Mouse (Mus musculus): ENCODE data around the gene Dmrt2. TPM values are rescaled to one million over a fixed set of nuclear protein-coding genes. Genes with fewer than 3 reads are reported as not detected.

The Dmrt2 gene
- not detected in 2 replicates for polyA plus RNA-seq (2011; ENCODE audit: insufficient read depth, insufficient read length, low replicate concordance, missing spikeins)

DNA sequence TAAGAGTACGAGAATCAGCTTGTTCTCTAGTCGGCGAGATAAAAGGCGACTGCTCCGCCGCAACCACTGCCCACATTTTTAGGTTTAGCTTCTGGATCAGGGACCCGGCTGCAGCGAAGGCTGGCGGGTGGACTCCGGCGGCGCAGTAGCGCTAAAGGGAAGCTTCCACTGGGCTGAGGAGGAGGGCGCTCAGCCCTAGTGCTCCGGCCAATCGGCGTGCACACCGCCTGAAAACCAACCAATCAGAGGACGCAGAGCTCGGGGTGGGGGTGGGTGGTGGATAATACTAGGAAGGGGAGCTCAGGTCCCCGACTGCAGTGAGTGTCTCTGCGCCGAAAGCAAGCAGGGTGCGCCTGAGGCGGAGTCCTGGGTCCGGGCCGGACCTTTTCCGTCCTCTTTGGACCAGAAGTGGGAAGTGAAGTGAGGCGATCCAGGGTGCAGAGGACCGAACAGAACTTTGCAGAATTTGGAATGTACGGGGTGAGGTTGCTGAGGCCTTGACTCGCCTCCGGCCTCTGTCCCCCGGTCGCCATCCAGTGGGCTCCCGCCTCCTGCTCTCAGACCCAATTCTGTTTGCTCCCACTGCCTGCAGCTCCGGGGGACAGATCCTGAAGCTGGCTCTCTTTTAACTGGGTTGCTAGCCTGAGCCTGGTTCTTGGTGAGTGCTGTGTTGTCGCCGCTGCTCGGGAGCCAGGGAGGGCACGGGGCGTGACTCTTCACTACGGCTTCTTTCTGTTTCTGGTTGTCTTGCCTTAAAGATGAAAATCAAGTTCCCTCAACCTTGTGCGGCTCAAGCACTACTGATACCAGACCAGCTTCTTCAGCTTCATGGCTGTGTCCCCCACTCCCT lies at the start of gene Dmrt2:
TSS of gene Dmrt2 (plus strand) at position 311 of the 850 bp plus-strand sequence.
- TF ChIP-seq CTCF (IDR thresholded peaks at IDR 0.05; ENCODE audit: control insufficient read depth, insufficient read depth, low read length) (no peak), POLR2A (IDR thresholded peaks at IDR 0.05; ENCODE audit: borderline replicate concordance, control insufficient read depth, low read depth, low read length) (no peak)
- Histone ChIP-seq H3K4me1 (ENCODE audit: control insufficient read depth, insufficient read depth, low read length) (no peaks in the 10 kb centered on the region; the same call in 1 of the 2 replicates), H3K4me3 (replicated peaks; ENCODE audit: control insufficient read depth, low read depth, low read length) (no peak within 1 kb of the TSS), H3K27ac (ENCODE audit: control insufficient read depth, insufficient read depth, low read depth, low read length, poor library complexity) (no peak within 1 kb of the TSS)
- 1% methylated on average over 44 of the region's 44 CpGs for WGBS

DNA sequence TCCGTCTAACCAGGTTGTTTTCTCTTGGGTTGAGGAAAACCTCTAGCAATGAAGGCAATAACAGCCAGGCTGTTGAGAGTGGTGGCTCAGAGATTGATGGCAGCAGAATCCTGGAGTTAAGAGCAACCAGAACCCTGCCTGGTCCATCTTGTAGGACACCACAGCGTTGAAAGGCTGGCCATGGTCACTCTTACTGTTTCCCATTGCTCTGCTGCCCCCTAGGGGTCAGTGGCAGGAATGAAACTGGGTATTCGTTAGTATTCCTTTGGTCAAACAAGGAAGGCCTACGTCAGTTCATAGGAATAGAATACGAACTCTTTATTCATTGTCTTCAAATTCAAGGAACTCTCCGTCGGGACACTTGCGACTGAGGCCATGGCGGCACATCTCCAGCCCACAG lies 43.7 kb upstream of the Dmrt2 start:
- no peak overlapping the region for H3K4me3 ChIP-seq (replicated peaks; ENCODE audit: control insufficient read depth, low read depth, low read length)
- TF ChIP-seq POLR2A (IDR thresholded peaks at IDR 0.05; ENCODE audit: borderline replicate concordance, control insufficient read depth, low read depth, low read length) (no peak), CTCF (IDR thresholded peaks at IDR 0.05; ENCODE audit: control insufficient read depth, insufficient read depth, low read length) (peak; percentile 79)
- no peaks in the 10 kb centered on the region for H3K4me1 ChIP-seq (ENCODE audit: control insufficient read depth, insufficient read depth, low read length)
- no peak overlapping the region for H3K27ac ChIP-seq (ENCODE audit: control insufficient read depth, insufficient read depth, low read depth, low read length, poor library complexity)
- 13% methylated on average over 9 of the region's 9 CpGs for WGBS

DNA sequence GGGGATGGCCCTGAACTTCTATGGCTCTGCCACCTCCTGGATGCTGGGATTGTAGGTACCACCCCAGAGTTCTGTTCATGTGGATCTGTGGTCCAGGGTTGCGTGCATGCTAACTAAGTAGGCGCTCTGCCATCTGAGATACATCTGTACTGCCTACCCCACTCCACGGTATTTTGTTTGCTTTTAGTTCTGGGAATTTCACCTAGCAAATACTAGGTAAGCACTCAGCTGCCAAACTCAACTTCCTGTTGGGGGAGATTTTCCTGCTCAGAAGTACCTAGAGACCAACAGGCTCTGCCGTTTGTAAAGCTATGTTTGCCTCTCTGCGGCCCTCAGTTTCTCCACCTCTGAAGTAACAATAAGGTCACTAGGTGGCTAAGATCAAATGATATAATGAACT lies 37.1 kb upstream of the Dmrt2 start:
- Histone ChIP-seq H3K27ac (ENCODE audit: control insufficient read depth, insufficient read depth, low read depth, low read length, poor library complexity) (no peak overlapping the region), H3K4me3 (replicated peaks; ENCODE audit: control insufficient read depth, low read depth, low read length) (no peak overlapping the region), H3K4me1 (ENCODE audit: control insufficient read depth, insufficient read depth, low read length) (no peaks in the 10 kb centered on the region)
- TF ChIP-seq POLR2A (IDR thresholded peaks at IDR 0.05; ENCODE audit: borderline replicate concordance, control insufficient read depth, low read depth, low read length) (no peak), CTCF (IDR thresholded peaks at IDR 0.05; ENCODE audit: control insufficient read depth, insufficient read depth, low read length) (no peak)
- WGBS: 63% methylated on average over 5 of the region's 5 CpGs

DNA sequence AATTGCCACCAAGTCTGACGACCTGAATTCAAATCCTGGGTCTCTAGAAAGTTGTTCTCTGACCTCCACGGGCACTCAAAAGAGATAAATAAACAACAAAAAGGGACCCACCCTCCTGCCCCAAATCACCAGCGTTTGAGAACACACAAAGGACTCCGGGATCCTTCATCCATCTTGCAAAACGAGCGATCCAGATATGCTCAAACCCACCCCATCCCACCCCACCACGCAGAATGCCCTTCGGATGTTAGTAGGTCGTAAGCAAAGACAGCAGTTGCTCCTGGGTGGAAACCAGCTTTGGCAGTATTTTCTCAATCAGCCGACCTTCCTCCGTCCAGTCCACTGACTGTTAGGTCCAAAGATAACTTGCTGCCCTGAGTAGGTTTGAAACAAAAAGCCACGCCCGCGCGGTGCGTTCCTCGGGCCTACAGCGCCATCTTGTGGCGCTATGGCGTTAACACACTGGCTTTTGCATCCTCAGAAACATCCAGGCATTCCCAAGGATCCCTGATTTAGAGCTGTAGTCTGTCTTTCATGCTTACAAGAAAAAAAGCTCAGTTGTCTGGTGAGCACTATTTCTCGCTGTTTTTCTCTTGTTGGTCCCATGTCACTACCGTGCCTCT lies 36.5 kb upstream of the Dmrt2 start:
- no peak overlapping the region for H3K27ac ChIP-seq (ENCODE audit: control insufficient read depth, insufficient read depth, low read depth, low read length, poor library complexity)
- 16% methylated on average over 22 of the region's 22 CpGs for WGBS
- H3K4me3 ChIP-seq (replicated peaks; ENCODE audit: control insufficient read depth, low read depth, low read length): no peak overlapping the region
- H3K4me1 ChIP-seq (ENCODE audit: control insufficient read depth, insufficient read depth, low read length): no peaks in the 10 kb centered on the region
- TF ChIP-seq POLR2A (IDR thresholded peaks at IDR 0.05; ENCODE audit: borderline replicate concordance, control insufficient read depth, low read depth, low read length) (no peak), CTCF (IDR thresholded peaks at IDR 0.05; ENCODE audit: control insufficient read depth, insufficient read depth, low read length) (peak; percentile 79)

DNA sequence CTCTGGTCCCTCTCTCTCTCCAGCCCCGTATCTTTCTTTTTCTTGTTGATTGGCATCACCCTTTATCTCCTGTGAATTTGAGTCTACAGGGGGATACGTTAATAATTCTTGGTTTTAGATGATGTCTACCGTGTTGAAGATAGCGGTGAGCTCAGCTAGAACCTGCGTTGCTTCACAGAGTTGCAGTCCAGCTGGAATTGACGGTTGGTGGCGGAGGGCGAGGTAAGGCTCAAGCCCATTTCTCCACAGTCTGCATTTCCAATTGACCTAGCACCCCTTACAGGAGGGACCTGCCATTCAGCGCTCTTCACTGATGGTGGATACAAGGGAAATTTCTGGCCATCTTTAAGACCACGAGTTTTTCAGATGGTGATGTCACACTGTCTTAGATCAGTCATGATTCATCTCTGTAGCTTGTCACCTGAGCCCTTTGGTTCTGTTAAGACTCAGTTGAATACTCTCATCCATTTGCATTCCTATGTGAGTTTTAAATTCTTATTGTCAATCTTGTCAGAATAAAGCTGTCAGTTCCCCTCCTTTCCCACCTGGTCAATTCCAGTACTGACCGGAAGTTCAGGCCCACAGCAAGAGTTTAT lies 33.3 kb upstream of the Dmrt2 start:
- TF ChIP-seq CTCF (IDR thresholded peaks at IDR 0.05; ENCODE audit: control insufficient read depth, insufficient read depth, low read length) (no peak), POLR2A (IDR thresholded peaks at IDR 0.05; ENCODE audit: borderline replicate concordance, control insufficient read depth, low read depth, low read length) (no peak)

DNA sequence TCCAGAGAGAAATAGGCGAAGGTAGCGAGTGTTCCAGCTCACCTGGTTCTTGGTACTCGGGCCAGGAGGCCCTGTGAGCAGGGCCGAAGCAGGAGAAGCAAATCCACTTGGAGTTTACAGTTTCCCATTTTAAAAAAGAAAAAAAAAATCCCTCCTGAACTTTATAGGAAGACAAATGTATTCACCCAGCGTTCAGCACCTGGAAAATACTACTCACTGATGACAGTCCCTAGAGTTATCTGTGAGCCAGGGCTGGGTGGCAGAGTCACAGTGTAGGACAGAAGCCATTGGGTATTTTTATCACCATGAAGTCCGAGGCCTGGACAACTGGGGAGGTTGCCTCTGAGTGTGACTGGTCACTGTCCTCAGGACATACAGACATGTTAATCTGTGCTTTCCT lies 30.4 kb upstream of the Dmrt2 start:
- WGBS: 73% methylated on average over 6 of the region's 6 CpGs
- Histone ChIP-seq H3K4me1 (ENCODE audit: control insufficient read depth, insufficient read depth, low read length) (no peaks in the 10 kb centered on the region), H3K27ac (ENCODE audit: control insufficient read depth, insufficient read depth, low read depth, low read length, poor library complexity) (no peak overlapping the region), H3K4me3 (replicated peaks; ENCODE audit: control insufficient read depth, low read depth, low read length) (no peak overlapping the region)
- TF ChIP-seq POLR2A (IDR thresholded peaks at IDR 0.05; ENCODE audit: borderline replicate concordance, control insufficient read depth, low read depth, low read length) (no peak), CTCF (IDR thresholded peaks at IDR 0.05; ENCODE audit: control insufficient read depth, insufficient read depth, low read length) (no peak)

More for the DNA sequence above, 33.3 kb upstream of the Dmrt2 start:
- 72% methylated on average over 11 of the region's 11 CpGs for WGBS
- Histone ChIP-seq H3K4me1 (ENCODE audit: control insufficient read depth, insufficient read depth, low read length) (no peaks in the 10 kb centered on the region), H3K4me3 (replicated peaks; ENCODE audit: control insufficient read depth, low read depth, low read length) (no peak overlapping the region), H3K27ac (ENCODE audit: control insufficient read depth, insufficient read depth, low read depth, low read length, poor library complexity) (no peak overlapping the region)

DNA sequence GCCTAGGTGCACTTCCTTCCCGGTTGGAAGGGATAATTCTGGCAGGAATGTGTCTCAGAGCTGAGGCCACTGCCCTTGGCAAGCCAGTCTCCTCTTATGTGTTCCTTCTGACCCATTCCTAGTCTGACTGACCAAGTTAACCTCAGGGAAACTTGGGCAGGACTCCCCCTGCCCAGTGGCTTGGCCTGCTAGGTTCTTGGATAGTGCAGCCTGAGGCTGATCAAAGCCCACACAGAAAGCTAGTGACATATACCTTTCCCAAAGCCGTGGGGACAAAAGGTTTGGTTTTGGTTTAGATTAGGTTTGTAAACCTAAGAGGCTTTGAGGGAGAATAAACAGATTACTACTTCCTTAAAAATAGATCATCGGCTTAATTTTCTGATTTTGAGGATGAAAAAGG lies 25.1 kb upstream of the Dmrt2 start:
- Histone ChIP-seq H3K27ac (ENCODE audit: control insufficient read depth, insufficient read depth, low read depth, low read length, poor library complexity) (no peak overlapping the region), H3K4me1 (ENCODE audit: control insufficient read depth, insufficient read depth, low read length) (no peaks in the 10 kb centered on the region), H3K4me3 (replicated peaks; ENCODE audit: control insufficient read depth, low read depth, low read length) (no peak overlapping the region)
- WGBS: 63% methylated on average over 3 of the region's 3 CpGs
- TF ChIP-seq POLR2A (IDR thresholded peaks at IDR 0.05; ENCODE audit: borderline replicate concordance, control insufficient read depth, low read depth, low read length): no peak
- no peak for TF ChIP-seq CTCF (IDR thresholded peaks at IDR 0.05; ENCODE audit: control insufficient read depth, insufficient read depth, low read length)

DNA sequence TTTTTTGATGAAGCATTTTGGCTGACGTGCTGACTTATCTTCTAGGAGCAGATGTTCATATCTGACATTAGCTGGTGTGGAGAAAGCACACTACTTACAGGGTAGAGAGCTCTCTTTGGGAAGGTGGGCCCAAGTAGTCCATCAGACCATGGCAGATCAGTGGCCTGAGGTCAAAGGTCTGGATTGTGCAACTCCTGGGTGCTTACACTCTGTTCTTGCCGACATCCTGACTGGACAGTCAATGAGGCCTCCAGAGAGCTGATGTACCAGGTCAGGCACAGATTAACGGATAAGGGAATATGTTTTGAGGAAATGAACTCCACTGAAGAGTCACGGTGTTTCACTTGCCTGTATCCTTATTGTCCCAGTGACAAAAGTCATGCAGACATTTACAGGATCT lies 23.5 kb upstream of the Dmrt2 start:
- no peaks in the 10 kb centered on the region for H3K4me1 ChIP-seq (ENCODE audit: control insufficient read depth, insufficient read depth, low read length)
- H3K27ac ChIP-seq (ENCODE audit: control insufficient read depth, insufficient read depth, low read depth, low read length, poor library complexity): no peak overlapping the region
- WGBS: 67% methylated on average over 4 of the region's 4 CpGs
- no peak overlapping the region for H3K4me3 ChIP-seq (replicated peaks; ENCODE audit: control insufficient read depth, low read depth, low read length)
- TF ChIP-seq POLR2A (IDR thresholded peaks at IDR 0.05; ENCODE audit: borderline replicate concordance, control insufficient read depth, low read depth, low read length) (no peak), CTCF (IDR thresholded peaks at IDR 0.05; ENCODE audit: control insufficient read depth, insufficient read depth, low read length) (no peak)

All from bone marrow, adult 2 months (tissue).